Mouse (Mus musculus) retina, postnatal 7 days (tissue): ENCODE results near the gene Lmo2.

Source experiments
- DNase-seq: peaks from one replicate; pipeline ENCODE4 v3.0.0-alpha.2; 2012; ENCODE audit warnings: low read depth, low spot score

Lmo2 gene

DNA sequence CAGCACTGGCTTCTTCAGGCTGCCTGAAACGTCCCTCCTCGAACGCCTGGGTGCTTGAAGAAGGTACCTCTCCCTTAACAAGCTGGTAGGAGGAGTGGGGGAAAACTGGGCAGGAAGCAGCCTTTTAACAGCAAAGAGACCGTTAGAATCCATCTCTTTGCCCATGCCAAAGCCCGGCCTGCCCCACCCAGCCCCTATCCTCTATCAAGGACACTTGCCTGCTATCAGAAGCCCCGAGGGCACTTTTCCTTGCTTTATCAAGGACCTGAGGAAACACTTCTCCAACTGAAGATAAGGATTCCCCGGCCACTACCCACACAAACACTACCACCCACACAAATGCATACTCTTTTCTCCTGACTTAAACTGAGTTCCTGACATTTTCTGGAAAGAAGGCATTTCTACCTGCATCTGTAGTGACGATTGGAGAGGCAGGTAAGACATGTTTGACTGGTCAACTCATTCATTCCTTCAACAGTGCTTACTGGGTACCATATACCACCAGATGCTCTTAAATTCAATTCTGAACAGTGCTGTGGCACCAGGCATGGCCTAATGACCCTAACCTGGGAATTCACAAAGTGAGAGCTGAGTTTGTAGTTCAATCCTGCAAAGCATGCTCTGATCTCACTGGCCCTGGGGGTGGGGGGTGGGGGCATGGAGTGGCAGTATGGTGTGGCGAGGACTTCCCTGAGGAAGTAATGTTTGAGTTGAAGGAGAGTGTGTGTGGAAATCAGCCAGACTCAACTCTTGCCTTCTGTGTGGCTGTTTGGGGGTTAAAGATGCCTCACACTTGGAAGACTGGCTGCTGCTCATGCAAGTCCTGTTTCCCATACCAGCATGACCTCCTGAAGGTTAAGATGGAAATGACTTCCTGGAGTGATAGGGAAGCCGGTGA is at the start of gene Lmo2:
TSS of gene Lmo2 (plus strand) at position 338 of the 898 bp plus-strand sequence.
- no peak for DNase-seq

DNA sequence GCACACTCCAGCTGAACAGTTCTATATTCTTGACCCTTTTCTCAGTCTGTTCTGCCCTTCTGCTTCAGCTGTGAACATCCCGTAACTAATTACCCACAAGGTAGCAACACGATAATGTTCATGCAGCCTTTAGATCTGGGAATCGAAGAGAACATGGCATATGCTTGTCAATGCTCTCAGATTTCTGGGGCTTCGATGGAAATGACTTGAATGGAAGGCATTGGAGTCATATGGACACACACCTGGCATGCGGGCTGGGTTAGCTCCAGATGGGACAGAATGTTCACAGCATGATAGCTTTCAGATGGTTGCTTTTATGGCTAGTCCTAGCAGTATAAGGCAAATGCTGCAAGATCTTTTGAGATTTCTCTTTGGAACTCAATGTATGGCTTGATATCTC is 47.2 kb upstream of the Lmo2 start:
- no peak for DNase-seq

- no peak for DNase-seq
These were observed 45.1 kb upstream of the Lmo2 start for GRCm38 (mm10) chr2:103912481-103913251.

GRCm38 (mm10) chr2:103913252-103913650 is 44.5 kb upstream of the Lmo2 start:
- DNase-seq: no peak

DNA sequence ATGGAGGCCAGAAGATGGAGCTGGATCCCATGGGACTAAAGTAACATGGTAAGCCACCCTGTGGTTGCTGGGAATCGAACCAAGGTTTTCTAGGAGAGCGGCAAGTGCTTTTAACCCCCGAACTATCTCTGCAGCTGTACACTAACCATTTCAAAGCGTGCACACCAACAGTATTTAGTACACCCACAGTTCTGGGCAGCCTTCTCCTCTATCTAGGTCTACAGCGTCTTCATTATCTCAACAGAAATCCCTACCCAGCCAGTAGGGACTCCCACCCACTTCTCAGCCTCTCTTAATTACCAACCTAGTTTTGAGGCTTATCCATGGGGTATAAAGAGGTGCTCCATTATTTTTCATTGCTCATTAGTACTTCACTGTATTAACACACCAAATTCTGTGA is 41.7 kb upstream of the Lmo2 start:
- DNase-seq: no peak

DNA sequence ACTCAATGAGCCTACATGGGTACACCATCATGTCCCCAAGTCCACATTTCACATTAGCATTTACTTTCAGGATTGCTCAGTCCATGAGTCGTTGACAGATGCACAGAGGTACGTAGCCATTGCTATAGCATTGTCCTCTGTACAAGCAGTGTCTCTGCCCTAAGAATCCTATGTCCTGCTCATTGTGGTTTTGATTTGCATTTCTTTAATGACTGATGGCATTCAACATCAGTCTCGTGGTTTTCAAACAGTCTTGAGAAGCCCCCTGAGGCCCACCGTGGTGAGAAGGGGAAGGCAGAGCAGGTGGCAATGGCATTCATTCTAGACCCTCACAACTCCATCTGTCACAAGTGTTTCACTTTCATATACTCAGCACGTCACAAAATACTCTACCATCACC is 40.4 kb upstream of the Lmo2 start:
- no peak for DNase-seq

- no peak for DNase-seq
These were observed 39.4 kb upstream of the Lmo2 start for GRCm38 (mm10) chr2:103918375-103918774.

GRCm38 (mm10) chr2:103919488-103919887 is 38.3 kb upstream of the Lmo2 start:
- DNase-seq: no peak

DNA sequence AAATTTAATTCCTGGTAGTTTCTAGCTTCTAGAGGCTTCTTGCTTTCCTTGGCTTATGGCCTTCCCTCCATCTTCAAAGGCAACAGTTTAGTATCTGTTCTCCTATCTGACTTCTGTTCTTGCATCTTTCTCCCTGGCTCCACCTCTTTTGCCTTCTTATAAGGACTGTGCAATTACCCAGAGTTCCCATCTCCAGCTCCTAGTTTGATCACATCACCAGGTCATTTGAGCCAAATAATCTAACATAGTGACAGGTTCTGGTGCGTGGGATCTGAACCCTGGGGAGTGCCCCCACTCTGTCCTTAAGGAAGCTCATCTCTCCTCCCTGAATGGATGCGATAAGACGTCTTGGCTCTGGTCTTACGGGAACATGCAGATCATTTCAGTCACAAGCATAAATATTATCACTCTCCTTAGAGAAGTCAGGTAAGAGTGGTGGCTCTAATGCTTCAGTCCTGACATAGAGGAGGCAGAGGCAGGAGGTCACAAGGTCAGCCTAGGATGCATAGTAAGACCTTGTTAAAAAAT is 31.1 kb upstream of the Lmo2 start:
- DNase-seq: no peak

DNA sequence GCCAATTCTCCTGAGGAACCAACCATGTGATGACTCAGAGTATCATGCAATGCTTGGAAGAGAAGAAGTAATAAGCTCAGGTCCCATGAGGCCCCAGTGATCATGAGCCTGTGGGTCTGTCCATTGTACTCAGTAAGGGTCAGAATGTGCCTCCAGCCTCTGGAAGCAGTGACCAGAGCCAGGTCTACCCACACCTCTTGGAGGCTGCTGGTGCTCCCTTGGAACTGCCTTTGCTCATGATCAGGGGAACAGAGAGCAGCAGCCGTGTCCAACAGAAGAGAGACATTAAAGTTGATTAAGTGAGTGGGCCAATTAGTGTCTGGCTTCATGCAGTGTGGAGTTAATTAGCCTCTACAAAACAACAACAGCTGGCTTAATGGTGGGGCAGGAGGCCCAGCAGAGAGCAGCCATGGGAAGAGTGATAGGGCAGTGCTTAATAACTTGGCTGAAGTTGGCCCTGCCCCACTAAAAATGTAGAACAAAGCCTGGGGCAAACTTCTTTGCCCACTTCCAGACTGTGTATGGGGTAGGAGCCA is 30.1 kb upstream of the Lmo2 start:
- no peak for DNase-seq

DNA sequence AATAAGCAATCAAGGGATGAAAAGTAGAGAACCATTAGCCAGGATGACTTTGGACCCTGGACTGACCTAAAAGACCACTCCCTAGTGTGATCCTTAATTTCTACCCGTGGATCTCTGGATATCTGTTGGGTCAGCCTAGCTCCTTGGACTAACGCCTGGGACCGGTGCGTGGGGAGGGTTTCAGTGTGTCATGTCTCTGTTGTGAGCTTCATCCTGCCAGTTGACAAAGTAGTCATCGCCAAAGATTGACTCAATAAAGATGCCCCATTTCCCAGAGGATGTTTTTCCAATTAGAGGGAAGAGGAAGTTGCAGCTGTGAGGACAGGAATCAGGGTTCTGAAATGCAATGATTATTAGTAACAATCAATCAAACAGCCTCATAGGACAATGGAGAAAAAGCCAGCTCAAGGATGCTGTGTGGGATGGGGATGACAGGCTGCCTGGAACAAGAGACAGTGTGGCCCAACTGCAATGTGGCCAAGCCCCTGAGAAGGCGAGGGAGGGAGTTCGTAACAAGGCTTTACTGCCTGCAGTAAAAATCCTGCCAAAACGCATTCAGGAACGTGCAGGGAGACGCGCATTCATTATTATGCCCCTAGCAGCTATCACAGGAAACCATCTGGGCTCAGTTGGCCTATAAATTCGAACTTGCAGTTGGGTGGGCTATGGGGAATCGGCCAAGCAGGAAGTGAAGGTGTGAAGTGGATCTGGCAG is 27.3 kb upstream of the Lmo2 start:
- DNase-seq: no peak

DNA sequence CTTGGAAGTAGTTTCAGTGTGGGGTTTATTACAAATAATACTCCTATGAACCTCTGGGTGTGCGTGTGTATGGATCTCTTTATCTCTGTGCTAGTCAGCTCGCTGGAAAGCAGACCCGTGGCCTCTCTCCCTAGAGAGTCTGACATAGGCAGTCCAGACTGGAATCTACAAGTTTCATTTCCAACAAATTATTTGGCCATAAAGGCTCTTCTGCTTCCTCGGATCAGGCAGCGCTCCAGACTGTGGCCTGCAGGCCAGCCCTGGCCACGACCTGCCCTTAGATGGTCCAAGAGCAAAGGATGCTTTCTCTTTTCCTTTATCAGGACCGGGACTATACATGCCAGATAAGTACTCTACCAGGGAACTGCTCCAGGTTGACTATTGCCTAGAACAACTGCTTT is 26.3 kb upstream of the Lmo2 start:
- DNase-seq: no peak

DNA sequence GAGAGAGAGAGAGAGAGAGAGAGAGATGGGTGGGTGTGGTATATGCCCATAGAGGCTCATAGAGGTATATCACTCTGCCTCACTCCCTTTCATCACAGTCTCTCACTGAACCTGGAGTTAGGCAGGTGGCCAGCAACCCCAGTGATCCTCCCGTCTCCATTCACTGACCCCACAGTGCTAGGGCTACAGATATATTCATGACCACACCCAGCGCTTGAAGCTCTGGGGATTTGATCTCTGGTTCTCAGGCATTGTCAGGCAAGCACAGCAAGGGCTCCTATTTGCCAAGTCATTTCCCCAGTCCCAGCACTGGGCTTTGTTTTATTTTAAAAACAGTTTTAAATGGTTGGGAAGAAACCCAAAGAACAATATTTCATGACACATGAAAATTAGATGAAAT is 25.8 kb upstream of the Lmo2 start:
- DNase-seq: no peak

GRCm38 (mm10) chr2:103932480-103932879 is 25.3 kb upstream of the Lmo2 start:
- DNase-seq: no peak

GRCm38 (mm10) chr2:103934270-103934669 is 23.5 kb upstream of the Lmo2 start:
- DNase-seq: no peak

DNA sequence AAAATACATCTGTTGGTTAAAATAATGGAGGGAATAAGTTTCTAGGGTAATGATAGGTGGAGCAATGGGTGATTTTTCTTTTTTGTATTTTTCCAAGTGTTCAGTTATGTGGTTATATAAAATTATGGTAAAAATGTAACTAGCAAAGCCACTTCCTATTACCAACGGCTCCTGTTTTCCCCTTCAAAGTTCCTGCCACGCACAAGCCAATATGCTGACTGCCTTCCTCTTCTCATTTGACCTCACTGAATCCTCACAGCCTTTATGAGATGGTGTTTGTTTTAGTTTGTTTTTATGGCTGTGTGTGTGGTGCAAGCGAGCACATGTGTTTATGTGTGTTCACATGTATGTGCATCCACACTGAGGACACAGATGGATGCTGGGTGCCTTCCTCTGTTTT is 23.1 kb upstream of the Lmo2 start:
- DNase-seq: no peak

DNA sequence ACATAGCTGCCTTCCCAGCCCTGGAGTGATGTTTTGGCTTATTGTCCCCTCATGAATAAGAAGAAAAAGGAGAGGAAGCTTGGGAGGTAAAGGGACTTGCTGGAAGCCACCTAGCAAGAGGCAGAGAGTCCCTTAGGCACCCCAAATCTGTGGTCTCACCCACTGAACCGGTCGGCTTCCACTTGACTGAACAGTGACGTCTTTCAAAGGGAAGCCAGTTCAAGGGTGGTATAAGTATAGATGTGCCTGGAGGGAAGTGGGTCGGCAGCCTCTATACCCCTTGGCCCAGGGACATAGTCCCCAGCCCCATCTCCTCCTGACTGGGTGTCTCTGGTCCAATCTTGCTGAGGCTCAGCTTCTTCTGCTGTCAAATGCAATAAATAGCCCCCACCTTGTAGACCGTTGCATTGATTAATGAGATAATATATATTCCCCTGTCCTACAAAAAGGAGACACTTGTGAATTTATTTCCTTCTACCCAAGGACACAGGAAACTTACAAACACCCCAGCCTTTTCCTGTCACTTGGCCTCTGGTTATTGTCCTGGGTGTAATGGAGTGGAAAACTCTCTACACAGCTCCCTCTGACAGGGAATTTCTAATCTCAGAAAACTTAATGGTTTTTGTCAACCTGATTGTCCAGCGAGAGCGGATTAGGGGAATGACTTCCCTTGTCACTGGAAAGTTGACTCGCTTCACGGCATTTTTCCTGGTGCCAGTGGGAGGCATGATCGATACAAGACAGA is 21.9 kb upstream of the Lmo2 start:
- DNase-seq: no peak

GRCm38 (mm10) chr2:103936666-103937065 is 21.1 kb upstream of the Lmo2 start:
- no peak for DNase-seq

- DNase-seq: no peak
These were observed 20.1 kb upstream of the Lmo2 start for GRCm38 (mm10) chr2:103937670-103938069.

- no peak for DNase-seq
These were observed 19.2 kb upstream of the Lmo2 start for GRCm38 (mm10) chr2:103938573-103938972.

GRCm38 (mm10) chr2:103939003-103939402 is 18.8 kb upstream of the Lmo2 start:
- no peak for DNase-seq
